Mouse (Mus musculus) liver, adult 2 months (tissue): ENCODE measurements around the gene Nat8f6.

Experiments
- CTCF ChIP-seq: fragments of 200-500 bp; IDR thresholded peaks from 2 replicates; pipeline ENCODE4 v1.5.1; 2011; ENCODE audit warnings: low read depth, low read length, control low read depth
- POLR2A ChIP-seq: fragments of 200-500 bp; IDR thresholded peaks from 2 replicates; pipeline ENCODE4 v1.6.1; 2011; ENCODE audit warnings: low read length, control low read depth; ENCODE audit not compliant: insufficient read depth; ENCODE audit errors: extremely low read depth

GRCm38 (mm10) chr6:85862565-85862964, 41.8 kb upstream of the Nat8f6 start:
- TF ChIP-seq CTCF: no peak
- TF ChIP-seq POLR2A: no peak
